Mouse (Mus musculus) T-cell, adult 2 months (primary cell): ENCODE data around the gene Mctp1.

Source experiments
- DNase-seq: peaks from one replicate; pipeline ENCODE4 v3.0.0; 2022; ENCODE audit warnings: low spot score

The Mctp1 gene

GRCm38 (mm10) chr13:76620111-76620510, 235.8 kb downstream of the Mctp1 start:
- no peak for DNase-seq

GRCm38 (mm10) chr13:76620525-76620924, 236.2 kb downstream of the Mctp1 start:
- DNase-seq: no peak

- DNase-seq: no peak
These were observed 249.4 kb downstream of the Mctp1 start for GRCm38 (mm10) chr13:76633707-76634106.

- no peak for DNase-seq
These were observed 253.9 kb downstream of the Mctp1 start for GRCm38 (mm10) chr13:76638282-76638681.

- DNase-seq: no peak
These were observed 275.2 kb downstream of the Mctp1 start for GRCm38 (mm10) chr13:76659523-76659922.

- no peak for DNase-seq
These were observed 297.0 kb downstream of the Mctp1 start for GRCm38 (mm10) chr13:76681286-76681685.

- no peak for DNase-seq
These were observed 305.0 kb downstream of the Mctp1 start for GRCm38 (mm10) chr13:76689349-76689748.

GRCm38 (mm10) chr13:76690143-76690542, 305.8 kb downstream of the Mctp1 start:
- no peak for DNase-seq

GRCm38 (mm10) chr13:76690697-76691096, 306.4 kb downstream of the Mctp1 start:
- DNase-seq: no peak

- DNase-seq: no peak
These were observed 349.7 kb downstream of the Mctp1 start for GRCm38 (mm10) chr13:76734013-76734412.

- no peak for DNase-seq
These were observed 366.5 kb downstream of the Mctp1 start for GRCm38 (mm10) chr13:76750663-76751429.

GRCm38 (mm10) chr13:76759832-76760490, 375.6 kb downstream of the Mctp1 start:
- no peak for DNase-seq

- no peak for DNase-seq
These were observed 415.3 kb downstream of the Mctp1 start for GRCm38 (mm10) chr13:76799662-76800061.

GRCm38 (mm10) chr13:76801126-76801632, 416.8 kb downstream of the Mctp1 start:
- no peak for DNase-seq

- no peak for DNase-seq
These were observed 417.9 kb downstream of the Mctp1 start for GRCm38 (mm10) chr13:76802051-76802728.

GRCm38 (mm10) chr13:76802926-76803325, 418.6 kb downstream of the Mctp1 start:
- DNase-seq: no peak

GRCm38 (mm10) chr13:76803799-76804198, 419.5 kb downstream of the Mctp1 start:
- DNase-seq: no peak

- no peak for DNase-seq
These were observed 424.6 kb downstream of the Mctp1 start for GRCm38 (mm10) chr13:76808871-76809390.

GRCm38 (mm10) chr13:76809802-76810201, 425.5 kb downstream of the Mctp1 start:
- no peak for DNase-seq

- DNase-seq: no peak
These were observed 426.2 kb downstream of the Mctp1 start for GRCm38 (mm10) chr13:76810496-76810939.

- DNase-seq: no peak
These were observed 438.7 kb downstream of the Mctp1 start for GRCm38 (mm10) chr13:76823083-76823482.

- DNase-seq: no peak
These were observed 440.8 kb downstream of the Mctp1 start for GRCm38 (mm10) chr13:76824932-76825694.
